Mouse (Mus musculus): ENCODE measurements at regions not wholly inside any gene's neighbourhood (a gene's known extent, or its start where the extent isn't known, plus 50 kb on each side); places are given as distances from the start of the nearest gene placed in this dataset.

- no peak for DNase-seq (ENCODE audit: low spot score in 2 of 2)
- intact Hi-C loops (cut with DNase I): no loop called here
Measured at GRCm38 (mm10) chr6:31995977-31996376, 54.1 kb upstream of the 1700012A03Rik start.

- intact Hi-C loops (cut with DNase I): no loop called here
- no peak for DNase-seq (ENCODE audit: low spot score in 2 of 2)
Measured at GRCm38 (mm10) chr6:31995249-31995648, 54.8 kb upstream of the 1700012A03Rik start.

- DNase-seq (ENCODE audit: low spot score in 2 of 2): no peak
- intact Hi-C loops (cut with DNase I): no loop called here
Measured at GRCm38 (mm10) chr6:31985698-31986097, 64.3 kb upstream of the 1700012A03Rik start.

- DNase-seq (ENCODE audit: low spot score in 2 of 2): no peak
- intact Hi-C loops (cut with DNase I): no loop called here
Measured at GRCm38 (mm10) chr6:31976705-31977104, 73.3 kb upstream of the 1700012A03Rik start.

- no peak for DNase-seq (ENCODE audit: low spot score in 2 of 2)
- intact Hi-C loops (cut with DNase I): no loop called here
Measured at GRCm38 (mm10) chr6:31948063-31948481, 102.0 kb upstream of the 1700012A03Rik start.

GRCm38 (mm10) chr6:31946572-31946971 lies 103.5 kb upstream of the 1700012A03Rik start:
- DNase-seq (ENCODE audit: low spot score in 2 of 2): no peak
- intact Hi-C loops (cut with DNase I): no loop called here

- intact Hi-C loops (cut with DNase I): no loop called here
- DNase-seq (ENCODE audit: low spot score in 2 of 2): no peak
Measured at GRCm38 (mm10) chr6:31945347-31945746, 104.7 kb upstream of the 1700012A03Rik start.

- no peak for DNase-seq (ENCODE audit: low spot score in 2 of 2)
- intact Hi-C loops (cut with DNase I): no loop called here
Measured at GRCm38 (mm10) chr6:31944546-31944945, 105.5 kb upstream of the 1700012A03Rik start.

- intact Hi-C loops (cut with DNase I): no loop called here
- no peak for DNase-seq (ENCODE audit: low spot score in 2 of 2)
Measured at GRCm38 (mm10) chr6:31942696-31943095, 107.3 kb upstream of the 1700012A03Rik start.

GRCm38 (mm10) chr6:31938216-31938814 lies 111.7 kb upstream of the 1700012A03Rik start:
- intact Hi-C loops (cut with DNase I): loop anchor here (5.0 to 10.0 kb wide), 4 partner anchors 246 to 649 kb away; partner anchors contain the start of gene Plxna4
- peak; percentile 80 to 85 for DNase-seq (ENCODE audit: low spot score in 2 of 2)

GRCm38 (mm10) chr6:31937146-31937545 lies 112.9 kb upstream of the 1700012A03Rik start:
- DNase-seq (ENCODE audit: low spot score in 2 of 2): no peak
- intact Hi-C loops (cut with DNase I): loop anchor here (5.0 to 10.0 kb wide), 4 partner anchors 248 to 650 kb away; partner anchors contain the start of gene Plxna4

- DNase-seq (ENCODE audit: low spot score in 2 of 2): no peak
- intact Hi-C loops (cut with DNase I): loop anchor here (5.0 to 10.0 kb wide), 4 partner anchors 250 to 652 kb away; partner anchors contain the start of gene Plxna4
Measured at GRCm38 (mm10) chr6:31934826-31935225, 115.2 kb upstream of the 1700012A03Rik start.

GRCm38 (mm10) chr6:31933956-31934355 lies 116.1 kb upstream of the 1700012A03Rik start:
- DNase-seq (ENCODE audit: low spot score in 2 of 2): no peak
- intact Hi-C loops (cut with DNase I): loop anchor here (10.0 kb wide), 1 partner anchor 251 kb away; no protein-coding TSS in a partner anchor

- DNase-seq (ENCODE audit: low spot score in 2 of 2): no peak
- intact Hi-C loops (cut with DNase I): loop anchor here (10.0 kb wide), 1 partner anchor 251 kb away; no protein-coding TSS in a partner anchor
Measured at GRCm38 (mm10) chr6:31933364-31933763, 116.7 kb upstream of the 1700012A03Rik start.

- intact Hi-C loops (cut with DNase I): loop anchor here (10.0 kb wide), 1 partner anchor 254 kb away; no protein-coding TSS in a partner anchor
- no peak for DNase-seq (ENCODE audit: low spot score in 2 of 2)
Measured at GRCm38 (mm10) chr6:31931116-31931515, 118.9 kb upstream of the 1700012A03Rik start.

GRCm38 (mm10) chr6:31929165-31929564 lies 120.9 kb upstream of the 1700012A03Rik start:
- intact Hi-C loops (cut with DNase I): no loop called here
- DNase-seq (ENCODE audit: low spot score in 2 of 2): no peak

GRCm38 (mm10) chr6:31927181-31927580 lies 122.9 kb upstream of the 1700012A03Rik start:
- peak in 1 of 2 experiments; percentile 37 for DNase-seq (ENCODE audit: low spot score in 2 of 2)
- intact Hi-C loops (cut with DNase I): no loop called here

- intact Hi-C loops (cut with DNase I): no loop called here
- DNase-seq (ENCODE audit: low spot score in 2 of 2): no peak
Measured at GRCm38 (mm10) chr6:31924669-31925046, 125.4 kb upstream of the 1700012A03Rik start.

GRCm38 (mm10) chr6:31923951-31924668 lies 125.9 kb upstream of the 1700012A03Rik start:
- DNase-seq (ENCODE audit: low spot score in 2 of 2): peak in 1 of 2 experiments; percentile 31
- intact Hi-C loops (cut with DNase I): no loop called here

- peak in 1 of 2 experiments; percentile 18 for DNase-seq (ENCODE audit: low spot score in 2 of 2)
- intact Hi-C loops (cut with DNase I): no loop called here
Measured at GRCm38 (mm10) chr6:31921561-31922152, 128.4 kb upstream of the 1700012A03Rik start.

Measured in left cerebral cortex, postnatal 36 days (tissue).